Mouse (Mus musculus): ENCODE measurements around the gene Cdk14. TPM values are rescaled to one million over a fixed set of nuclear protein-coding genes. Genes with fewer than 3 reads are reported as not detected.
A peak's percentile ranks its signal among the peaks of the same experiment; 100 is the strongest.

Cdk14 gene
- polyA plus RNA-seq, 1 experiment from 2014 or later, result 19.2 TPM

DNA sequence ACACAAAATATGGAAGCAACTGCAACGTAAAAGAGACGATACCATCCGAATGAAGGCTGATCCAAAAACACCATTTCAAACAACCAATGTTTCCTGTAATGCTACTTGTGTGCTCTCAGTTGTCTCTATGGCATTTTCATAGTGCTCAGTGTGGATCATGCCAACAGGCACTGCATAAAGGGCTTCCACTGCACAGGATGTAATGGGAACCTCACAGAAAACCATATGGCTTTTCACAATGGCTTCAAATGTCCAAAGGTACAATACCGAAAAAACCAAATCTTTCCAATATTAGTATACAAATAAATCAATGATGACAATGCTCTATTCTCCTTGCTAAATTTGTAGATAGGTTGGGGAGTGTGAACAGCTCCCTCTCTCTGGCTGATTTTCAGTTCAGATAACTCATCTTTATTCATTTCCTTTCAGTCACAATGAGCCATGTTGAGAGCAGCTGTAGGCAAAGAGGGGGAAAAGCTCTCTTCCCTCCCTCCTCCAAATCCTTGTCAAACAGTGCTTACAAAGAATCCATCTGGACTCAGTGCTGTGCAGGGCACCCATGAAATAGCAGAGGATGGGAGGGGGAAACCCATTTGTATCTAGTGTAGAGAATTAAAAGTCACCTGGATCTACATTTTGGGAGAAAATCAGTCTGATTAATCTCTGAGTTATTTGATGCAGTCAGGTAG is 568.7 kb downstream of the Cdk14 start:
- Histone ChIP-seq H3K9me3 (no peaks in the 10 kb centered on the region), H3K4me2 (no peak overlapping the region), H3K4me1 (0 out of 2 replicates have a peak, but pooled peaks cover 3% of the 10 kb centered on the region), H3K36me3 (no peaks in the 10 kb centered on the region), H3K27me3 (no peaks in the 10 kb centered on the region), H3K9ac (no peak overlapping the region), H3K27ac (no peak overlapping the region), H3K4me3 (no peak overlapping the region)
- no peak for ATAC-seq (ENCODE audit: insufficient number of reproducible peaks, low FRiP score, low TSS enrichment, low read depth)
- 90% methylated on average over 4 of the region's 4 CpGs for WGBS

GRCm38 (mm10) chr5:4834819-4835480 is 585.2 kb downstream of the Cdk14 start:
- no peak for ATAC-seq (ENCODE audit: insufficient number of reproducible peaks, low FRiP score, low TSS enrichment, low read depth)
- Histone ChIP-seq H3K27me3 (no peaks in the 10 kb centered on the region), H3K4me1 (peaks cover 6% of the 10 kb centered on the region), H3K27ac (peak overlapping the region; percentile 33; the same call in 1 of the 2 replicates), H3K4me3 (no peak overlapping the region), H3K9ac (no peak overlapping the region), H3K36me3 (no peaks in the 10 kb centered on the region), H3K9me3 (no peaks in the 10 kb centered on the region), H3K4me2 (no peak overlapping the region)
- WGBS, result 19% methylated on average over 13 of the region's 13 CpGs

DNA sequence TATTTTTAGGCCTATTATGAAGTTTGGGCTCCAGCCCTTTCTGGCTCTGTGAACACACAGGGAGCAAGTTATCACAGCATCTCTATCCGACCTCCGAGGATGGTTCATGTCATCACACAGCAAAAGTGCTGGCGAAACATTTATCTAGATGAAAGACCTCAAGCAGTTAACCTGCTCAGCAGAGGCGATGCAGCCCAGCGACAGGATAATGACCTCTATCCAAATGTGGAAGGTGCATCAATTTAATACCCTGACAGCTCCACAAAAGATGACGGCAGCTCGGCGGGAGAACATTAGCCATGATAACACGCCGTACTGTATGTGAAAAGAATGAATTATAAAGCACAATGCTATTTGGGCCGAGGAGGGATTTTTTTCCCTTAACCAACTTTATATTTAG is 586.2 kb downstream of the Cdk14 start:
- Histone ChIP-seq H3K27me3 (no peaks in the 10 kb centered on the region), H3K27ac (no peak overlapping the region), H3K4me2 (no peak overlapping the region), H3K4me3 (no peak overlapping the region), H3K4me1 (peaks cover 6% of the 10 kb centered on the region), H3K9me3 (no peaks in the 10 kb centered on the region), H3K36me3 (no peaks in the 10 kb centered on the region), H3K9ac (no peak overlapping the region)
- ATAC-seq (ENCODE audit: insufficient number of reproducible peaks, low FRiP score, low TSS enrichment, low read depth), result no peak
- WGBS, result 62% methylated on average over 11 of the region's 11 CpGs

DNA sequence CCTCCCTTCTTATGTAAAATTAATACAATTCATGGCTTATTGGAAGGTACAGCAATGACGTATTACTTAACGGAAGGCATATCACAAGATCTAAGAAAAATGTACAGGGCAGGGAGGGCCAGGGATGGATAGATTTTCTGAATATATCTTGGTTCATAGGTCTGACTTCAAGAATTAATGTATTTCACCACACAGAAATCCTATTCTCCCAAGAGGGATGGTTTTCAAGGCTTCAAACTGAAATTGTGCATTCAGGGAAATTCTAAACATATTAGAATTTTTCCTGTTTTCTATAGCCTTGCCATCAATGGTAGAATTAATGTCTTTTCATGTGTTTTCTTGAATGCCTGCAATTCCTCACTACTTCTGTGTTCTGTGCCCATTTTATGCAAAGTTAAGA is 593.2 kb downstream of the Cdk14 start:
- H3K4me3 ChIP-seq, result no peak overlapping the region
- H3K27me3 ChIP-seq, result no peaks in the 10 kb centered on the region
- H3K9ac ChIP-seq, result no peak overlapping the region
- 75% methylated on average over 2 of the region's 2 CpGs for WGBS
- peaks cover 2% of the 10 kb centered on the region; the same call in 1 of the 2 replicates for H3K4me1 ChIP-seq
- no peak overlapping the region for H3K4me2 ChIP-seq
- no peak overlapping the region for H3K27ac ChIP-seq
- H3K36me3 ChIP-seq, result no peaks in the 10 kb centered on the region
- no peak for ATAC-seq (ENCODE audit: insufficient number of reproducible peaks, low FRiP score, low TSS enrichment, low read depth)
- H3K9me3 ChIP-seq, result no peaks in the 10 kb centered on the region

GRCm38 (mm10) chr5:4825951-4826350 is 594.2 kb downstream of the Cdk14 start:
- WGBS, result 46% methylated on average over 7 of the region's 7 CpGs
- no peaks in the 10 kb centered on the region for H3K9me3 ChIP-seq
- ATAC-seq (ENCODE audit: insufficient number of reproducible peaks, low FRiP score, low TSS enrichment, low read depth), result no peak

DNA sequence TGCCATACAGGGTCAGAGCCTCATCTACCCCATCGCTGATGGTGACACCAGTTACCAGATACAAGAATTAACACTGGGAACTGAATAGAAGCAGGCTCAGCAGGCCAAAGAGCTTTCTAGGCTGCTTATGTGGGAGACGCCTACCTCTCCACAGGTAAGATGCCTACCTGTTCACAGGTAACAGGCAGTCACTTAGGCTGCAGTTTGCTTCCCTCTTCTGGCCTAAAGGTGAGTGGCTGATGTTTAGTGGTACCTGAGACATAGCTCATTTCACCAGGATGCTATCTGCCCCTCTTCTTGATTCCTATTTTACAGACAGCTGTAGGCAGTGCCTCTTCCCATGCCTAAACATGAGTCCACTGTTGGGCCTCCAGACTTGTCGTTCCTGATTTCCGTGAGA is 595.0 kb downstream of the Cdk14 start:
- 87% methylated on average over 4 of the region's 4 CpGs for WGBS
- Histone ChIP-seq H3K4me1 (peaks cover 4% of the 10 kb centered on the region; the same call in 1 of the 2 replicates), H3K9me3 (no peaks in the 10 kb centered on the region), H3K27ac (no peak overlapping the region), H3K9ac (no peak overlapping the region), H3K4me2 (no peak overlapping the region), H3K27me3 (no peaks in the 10 kb centered on the region), H3K36me3 (no peaks in the 10 kb centered on the region), H3K4me3 (no peak overlapping the region)
- no peak for ATAC-seq (ENCODE audit: insufficient number of reproducible peaks, low FRiP score, low TSS enrichment, low read depth)

More at GRCm38 (mm10) chr5:4825951-4826350, 594.2 kb downstream of the Cdk14 start:
- H3K27me3 ChIP-seq, result no peaks in the 10 kb centered on the region
- H3K4me1 ChIP-seq, result peaks cover 2% of the 10 kb centered on the region; the same call in 1 of the 2 replicates
- no peak overlapping the region for H3K4me2 ChIP-seq
- H3K36me3 ChIP-seq, result no peaks in the 10 kb centered on the region
- no peak overlapping the region for H3K9ac ChIP-seq
- no peak overlapping the region for H3K4me3 ChIP-seq
- no peak overlapping the region for H3K27ac ChIP-seq

- H3K27me3 ChIP-seq, result no peaks in the 10 kb centered on the region
- no peaks in the 10 kb centered on the region for H3K36me3 ChIP-seq
- no peaks in the 10 kb centered on the region for H3K9me3 ChIP-seq
- 67% methylated on average over 1 of the region's 1 CpGs for WGBS
- no peak overlapping the region for H3K9ac ChIP-seq
- H3K4me2 ChIP-seq, result no peak overlapping the region
- ATAC-seq (ENCODE audit: insufficient number of reproducible peaks, low FRiP score, low TSS enrichment, low read depth), result no peak
- no peak overlapping the region for H3K27ac ChIP-seq
- peaks cover 4% of the 10 kb centered on the region; the same call in 1 of the 2 replicates for H3K4me1 ChIP-seq
- H3K4me3 ChIP-seq, result no peak overlapping the region
Observed at GRCm38 (mm10) chr5:4824171-4824570, 595.9 kb downstream of the Cdk14 start.

- Histone ChIP-seq H3K4me1 (peaks cover 4% of the 10 kb centered on the region; the same call in 1 of the 2 replicates), H3K27me3 (no peaks in the 10 kb centered on the region), H3K4me3 (no peak overlapping the region), H3K27ac (no peak overlapping the region), H3K9me3 (no peaks in the 10 kb centered on the region), H3K36me3 (no peaks in the 10 kb centered on the region), H3K4me2 (no peak overlapping the region), H3K9ac (no peak overlapping the region)
- WGBS, result 41% methylated on average over 2 of the region's 2 CpGs
- ATAC-seq (ENCODE audit: insufficient number of reproducible peaks, low FRiP score, low TSS enrichment, low read depth), result no peak
Observed at GRCm38 (mm10) chr5:4822041-4822440, 598.1 kb downstream of the Cdk14 start.

DNA sequence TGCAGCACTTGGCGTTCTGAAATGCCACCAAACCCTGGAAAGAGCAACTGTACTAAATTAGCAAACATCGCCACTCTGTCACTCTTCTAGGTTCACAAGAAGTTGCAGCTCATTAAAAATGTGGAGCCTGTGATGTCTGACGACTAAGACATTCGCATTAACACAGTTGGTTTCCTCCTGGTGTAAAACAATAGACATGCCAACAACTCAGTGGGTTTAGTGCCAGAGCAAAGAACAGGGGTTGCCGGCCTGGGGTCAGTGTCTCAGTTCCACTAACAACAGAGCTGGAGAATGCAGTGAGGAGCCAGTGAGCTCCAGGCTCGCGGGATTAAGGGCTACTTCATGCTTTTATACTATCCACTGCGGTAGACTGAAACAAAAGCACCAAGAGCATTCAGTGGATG is 598.7 kb downstream of the Cdk14 start:
- 22% methylated on average over 8 of the region's 8 CpGs for WGBS
- Histone ChIP-seq H3K9ac (no peak overlapping the region), H3K4me2 (0 out of 2 replicates have a peak overlapping the region, but pooled peaks have one; percentile 3), H3K27ac (no peak overlapping the region), H3K9me3 (no peaks in the 10 kb centered on the region), H3K4me1 (peaks cover 4% of the 10 kb centered on the region; the same call in 1 of the 2 replicates), H3K4me3 (no peak overlapping the region), H3K36me3 (no peaks in the 10 kb centered on the region), H3K27me3 (no peaks in the 10 kb centered on the region)
- no peak for ATAC-seq (ENCODE audit: insufficient number of reproducible peaks, low FRiP score, low TSS enrichment, low read depth)

GRCm38 (mm10) chr5:4816981-4817380 is 603.1 kb downstream of the Cdk14 start:
- Histone ChIP-seq H3K27me3 (no peaks in the 10 kb centered on the region), H3K4me2 (no peak overlapping the region), H3K9ac (no peak overlapping the region), H3K4me1 (0 out of 2 replicates have a peak, but pooled peaks cover 2% of the 10 kb centered on the region), H3K4me3 (no peak overlapping the region), H3K36me3 (no peaks in the 10 kb centered on the region), H3K9me3 (no peaks in the 10 kb centered on the region), H3K27ac (no peak overlapping the region)
- WGBS, result 60% methylated on average over 5 of the region's 5 CpGs
- ATAC-seq (ENCODE audit: insufficient number of reproducible peaks, low FRiP score, low TSS enrichment, low read depth), result no peak

- Histone ChIP-seq H3K4me3 (no peak overlapping the region), H3K4me1 (no peaks in the 10 kb centered on the region), H3K27me3 (no peaks in the 10 kb centered on the region), H3K27ac (no peak overlapping the region), H3K9ac (no peak overlapping the region), H3K4me2 (no peak overlapping the region), H3K36me3 (no peaks in the 10 kb centered on the region), H3K9me3 (no peaks in the 10 kb centered on the region)
- no peak for ATAC-seq (ENCODE audit: insufficient number of reproducible peaks, low FRiP score, low TSS enrichment, low read depth)
- 84% methylated on average over 7 of the region's 7 CpGs for WGBS
Observed at GRCm38 (mm10) chr5:4814465-4815204, 605.5 kb downstream of the Cdk14 start.

DNA sequence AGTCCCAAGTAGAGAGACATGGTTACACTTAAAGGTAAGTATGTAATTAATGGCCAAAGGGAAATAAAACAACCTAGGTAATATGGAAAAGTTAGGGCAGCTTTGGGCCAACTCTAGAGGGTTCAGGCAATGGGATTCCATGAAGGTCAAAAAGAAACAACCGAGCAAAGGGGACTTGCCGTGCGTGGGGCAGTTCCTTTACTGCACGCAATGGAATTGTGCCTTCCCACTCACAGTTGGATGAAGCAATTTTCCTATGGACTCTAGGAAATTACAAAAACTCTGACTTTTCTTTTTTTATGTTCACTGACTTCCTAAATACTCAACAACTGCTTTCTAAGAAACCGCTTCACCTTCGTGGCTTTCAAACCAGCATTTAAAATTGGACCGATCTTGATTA is 606.8 kb downstream of the Cdk14 start:
- Histone ChIP-seq H3K4me2 (no peak overlapping the region), H3K4me1 (no peaks in the 10 kb centered on the region), H3K27ac (no peak overlapping the region), H3K9ac (no peak overlapping the region), H3K9me3 (no peaks in the 10 kb centered on the region), H3K4me3 (no peak overlapping the region), H3K27me3 (no peaks in the 10 kb centered on the region), H3K36me3 (no peaks in the 10 kb centered on the region)
- ATAC-seq (ENCODE audit: insufficient number of reproducible peaks, low FRiP score, low TSS enrichment, low read depth), result no peak
- 93% methylated on average over 7 of the region's 7 CpGs for WGBS

All from limb, embryonic 15.5 days (tissue).